Mouse (Mus musculus) small intestine, adult 2 months (tissue): Measurements from ENCODE around the gene Otogl.

Source experiments
- CTCF ChIP-seq: fragments of 200-500 bp; IDR thresholded peaks from 2 replicates; pipeline ENCODE4 v1.5.1; 2012; ENCODE audit warnings: low read depth, mild to moderate bottlenecking, control low read depth, inconsistent platforms, low read length, moderate library complexity, mixed read lengths; ENCODE audit not compliant: insufficient replicate concordance, insufficient read length; ENCODE audit errors: extremely low read depth
- POLR2A ChIP-seq: fragments of 200-500 bp; IDR thresholded peaks from 2 replicates; pipeline ENCODE4 v1.6.1; 2012; ENCODE audit warnings: low read depth, mild to moderate bottlenecking, control low read depth, inconsistent platforms, low read length, moderate library complexity

- no peak for TF ChIP-seq POLR2A
- no peak for TF ChIP-seq CTCF
Measured at GRCm38 (mm10) chr10:107746717-107747116, 165.2 kb downstream of the Otogl start.
